Mouse (Mus musculus) heart, postnatal 0 days (tissue): ENCODE measurements at regions not wholly inside any gene's neighbourhood (a gene's known extent, or its start where the extent isn't known, plus 50 kb on each side); places are given as distances from the start of the nearest gene placed in this dataset.

Source experiments
- CTCF ChIP-seq: IDR thresholded peaks from 2 replicates; pipeline ENCODE4 v1.5.1; 2016; ENCODE audit warnings: antibody characterized with exemption, control low read depth, low read depth
- EP300 ChIP-seq: IDR thresholded peaks from 2 replicates; pipeline ENCODE4 v1.6.1; 2016; ENCODE audit warnings: antibody characterized with exemption, low read depth

DNA sequence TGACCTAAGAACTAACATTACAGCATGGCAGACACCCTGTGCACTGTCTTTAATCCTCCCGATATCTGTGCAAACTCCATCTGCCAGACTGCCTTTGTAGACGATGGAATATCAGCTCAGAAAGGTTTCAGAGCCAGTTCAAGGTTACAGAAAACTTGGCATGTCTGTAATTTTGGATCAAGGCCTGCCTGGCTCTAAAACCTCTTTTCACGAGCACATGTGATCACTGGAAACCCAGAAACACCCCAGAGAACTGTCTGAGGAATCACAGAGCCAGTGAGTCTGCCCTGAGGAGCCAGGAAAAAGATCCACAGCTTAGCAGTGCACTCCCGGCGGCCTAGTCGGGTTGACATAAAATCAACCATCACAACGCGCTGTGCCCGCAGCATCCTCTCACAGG lies 149.7 kb upstream of the Fbxo11 start:
- no peak for TF ChIP-seq CTCF
- TF ChIP-seq EP300: no peak
